ENCODE assay signal across 16 mouse cellular contexts in the genomic region with DNA sequence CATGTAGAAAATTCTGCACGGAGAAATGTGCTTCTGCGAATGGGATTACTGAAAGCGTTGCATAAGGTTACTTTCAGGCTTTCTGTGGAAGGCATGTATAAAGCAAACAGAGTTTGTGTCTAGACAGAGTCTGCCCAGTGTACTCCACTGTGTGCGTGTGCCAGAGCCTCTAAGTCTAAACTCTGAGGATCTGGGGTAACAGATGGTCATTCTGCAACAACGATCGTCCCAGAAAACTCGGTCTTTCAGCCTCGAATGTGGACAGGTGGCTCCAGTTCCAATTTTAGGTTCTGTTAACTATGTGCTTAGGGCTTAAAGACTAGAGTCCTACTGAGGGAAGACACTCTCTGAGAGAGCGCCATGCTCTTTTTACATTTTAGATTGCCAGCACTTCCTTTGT.
DNase-seq lines count a peak whose midpoint lies in the region.
"Had no signal": no experiment of that assay in that cellular context is flagged by ENCODE, and none has a peak within 500 bp of the region (broad histone marks: within the 10 kb centered on the region; RNA-seq: fewer than 3 reads in every experiment).

No protein-coding gene starts in this region.

- DNase-seq in cerebellum, adult 9-10 months: peak; percentile 16
- DNase-seq in cerebellum, adult 11-12 months: no peak
- DNase-seq in layer of hippocampus, adult 11-12 months (ENCODE audit: low spot score): peak; percentile 31
- DNase-seq in layer of hippocampus, adult 9-10 months (ENCODE audit: low spot score): no peak
- DNase-seq in right cerebral cortex, postnatal 25 days: peak; percentile 6
- DNase-seq in right cerebral cortex, postnatal 4 days: no peak
- no peak for DNase-seq in urinary bladder, postnatal 25 days (ENCODE audit: low spot score)
- DNase-seq: adrenal gland, adult 8-10 months; cerebellum, postnatal 14 days; gastrocnemius, postnatal 25 days; heart, adult 18-20 months; heart, postnatal 10 days; kidney, postnatal 36 days; liver, postnatal 0 days; retina, postnatal 1 day; thymus, postnatal 14 days had no signal

Comparison
In these comparisons a context has a peak if more than half of its experiments do, and no peak if none do; other contexts are left out.
1. DNase-seq: peak in cerebellum, adult 9-10 months (single experiment), layer of hippocampus, adult 11-12 months (single experiment) and right cerebral cortex, postnatal 25 days (single experiment); none in cerebellum, adult 11-12 months (single experiment), layer of hippocampus, adult 9-10 months (single experiment), right cerebral cortex, postnatal 4 days (single experiment) and urinary bladder, postnatal 25 days (single experiment).